Mouse (Mus musculus) hindbrain, embryonic 12.5 days (tissue): ENCODE measurements at regions not wholly inside any gene's neighbourhood (a gene's known extent, or its start where the extent isn't known, plus 50 kb on each side); places are given as distances from the start of the nearest gene placed in this dataset.

Experiments used
- ATAC-seq: fragments of 200-750 bp; cut with Nextera tagmentation; 2 replicates; pipeline ENCODE4 v1.8.0; 2017; ENCODE audit warnings: moderate TSS enrichment; ENCODE audit not compliant: low FRiP score
- H3K27ac ChIP-seq: fragments of 300-500 bp; sonication (generic); 2 replicates; pipeline ENCODE4 v1.5.1; 2016; ENCODE audit warnings: mild to moderate bottlenecking
- H3K27me3 ChIP-seq: fragments of 300-500 bp; sonication (generic); 2 replicates; pipeline ENCODE4 v1.6.1; 2016; ENCODE audit warnings: mild to moderate bottlenecking
- H3K36me3 ChIP-seq: fragments of 300-500 bp; sonication (generic); 2 replicates; pipeline ENCODE4 v1.6.1; 2016; ENCODE audit warnings: mild to moderate bottlenecking
- H3K4me1 ChIP-seq: fragments of 300-500 bp; sonication (generic); 2 replicates; pipeline ENCODE4 v1.6.1; 2016
- H3K4me2 ChIP-seq: fragments of 300-500 bp; sonication (generic); replicated peaks from 2 replicates; pipeline ENCODE4 v1.6.1; 2016; ENCODE audit warnings: mild to moderate bottlenecking
- H3K4me3 ChIP-seq: fragments of 300-500 bp; sonication (generic); 2 replicates; pipeline ENCODE4 v1.5.1; 2016; ENCODE audit warnings: mild to moderate bottlenecking
- H3K9ac ChIP-seq: fragments of 300-500 bp; sonication (generic); 2 replicates; pipeline ENCODE4 v1.6.1; 2016; ENCODE audit warnings: mild to moderate bottlenecking, moderate library complexity
- H3K9me3 ChIP-seq: fragments of 300-500 bp; sonication (generic); replicated peaks from 2 replicates; pipeline ENCODE4 v1.6.1; 2016; ENCODE audit warnings: mild to moderate bottlenecking
- WGBS: fragments of 180-500 bp; shearing (Covaris S2); methylation state at CpG from one replicate; pipeline ENCODE4 v1.1.7; 2016; 5-methylcytosine and 5-hydroxymethylcytosine counted together

GRCm38 (mm10) chr9:117967080-117967479 lies 73.2 kb upstream of the Azi2 start:
- Histone ChIP-seq H3K4me2 (no peak overlapping the region), H3K9ac (no peak overlapping the region), H3K27me3 (no peaks in the 10 kb centered on the region), H3K4me1 (no peaks in the 10 kb centered on the region), H3K27ac (no peak overlapping the region), H3K36me3 (no peaks in the 10 kb centered on the region), H3K4me3 (no peak overlapping the region), H3K9me3 (no peaks in the 10 kb centered on the region)
- 78% methylated on average over 2 of the region's 2 CpGs for WGBS
- ATAC-seq, result no peak

GRCm38 (mm10) chr9:117966326-117966989 lies 73.8 kb upstream of the Azi2 start:
- H3K4me3 ChIP-seq, result no peak overlapping the region
- H3K36me3 ChIP-seq, result no peaks in the 10 kb centered on the region
- no peaks in the 10 kb centered on the region for H3K9me3 ChIP-seq
- H3K27ac ChIP-seq, result no peak overlapping the region
- no peak overlapping the region for H3K4me2 ChIP-seq
- no peaks in the 10 kb centered on the region for H3K4me1 ChIP-seq
- WGBS, result 68% methylated on average over 10 of the region's 10 CpGs
- ATAC-seq, result no peak; the same call in 1 of the 2 replicates
- no peak overlapping the region for H3K9ac ChIP-seq
- no peaks in the 10 kb centered on the region for H3K27me3 ChIP-seq

- H3K27me3 ChIP-seq, result no peaks in the 10 kb centered on the region
- H3K4me1 ChIP-seq, result no peaks in the 10 kb centered on the region
- H3K27ac ChIP-seq, result no peak overlapping the region
- no peak overlapping the region for H3K4me2 ChIP-seq
- ATAC-seq, result no peak
- H3K9me3 ChIP-seq, result no peaks in the 10 kb centered on the region
- H3K36me3 ChIP-seq, result no peaks in the 10 kb centered on the region
- no peak overlapping the region for H3K9ac ChIP-seq
- WGBS, result 56% methylated on average over 9 of the region's 9 CpGs
- no peak overlapping the region for H3K4me3 ChIP-seq
Observed at GRCm38 (mm10) chr9:117962088-117963030, 77.9 kb upstream of the Azi2 start.

GRCm38 (mm10) chr9:117959845-117960244 lies 80.5 kb upstream of the Azi2 start:
- Histone ChIP-seq H3K4me1 (0 out of 2 replicates have a peak, but pooled peaks cover 3% of the 10 kb centered on the region), H3K4me3 (no peak overlapping the region), H3K4me2 (no peak overlapping the region), H3K27ac (no peak overlapping the region), H3K36me3 (no peaks in the 10 kb centered on the region), H3K9ac (no peak overlapping the region), H3K27me3 (no peaks in the 10 kb centered on the region), H3K9me3 (no peaks in the 10 kb centered on the region)
- 94% methylated on average over 2 of the region's 2 CpGs for WGBS
- ATAC-seq, result no peak

- Histone ChIP-seq H3K4me2 (no peak overlapping the region), H3K27me3 (no peaks in the 10 kb centered on the region), H3K36me3 (no peaks in the 10 kb centered on the region), H3K27ac (no peak overlapping the region), H3K4me1 (0 out of 2 replicates have a peak, but pooled peaks cover 3% of the 10 kb centered on the region), H3K4me3 (no peak overlapping the region), H3K9ac (no peak overlapping the region), H3K9me3 (no peaks in the 10 kb centered on the region)
- WGBS, result 73% methylated on average over 2 of the region's 2 CpGs
- ATAC-seq, result no peak
Observed at GRCm38 (mm10) chr9:117957195-117957594, 83.1 kb upstream of the Azi2 start.

- Histone ChIP-seq H3K4me1 (0 out of 2 replicates have a peak, but pooled peaks cover 3% of the 10 kb centered on the region), H3K27me3 (no peaks in the 10 kb centered on the region), H3K4me3 (no peak overlapping the region), H3K9me3 (no peaks in the 10 kb centered on the region), H3K36me3 (no peaks in the 10 kb centered on the region), H3K9ac (no peak overlapping the region), H3K4me2 (no peak overlapping the region), H3K27ac (no peak overlapping the region)
- ATAC-seq, result no peak
- WGBS, result 41% methylated on average over 2 of the region's 2 CpGs
Observed at GRCm38 (mm10) chr9:117956691-117957090, 83.6 kb upstream of the Azi2 start.

GRCm38 (mm10) chr9:117927466-117927847 lies 112.8 kb upstream of the Azi2 start:
- H3K9me3 ChIP-seq, result no peaks in the 10 kb centered on the region
- 87% methylated on average over 7 of the region's 7 CpGs for WGBS

GRCm38 (mm10) chr9:117926700-117927465 lies 113.4 kb upstream of the Azi2 start:
- H3K9ac ChIP-seq, result no peak overlapping the region
- ATAC-seq, result no peak
- 79% methylated on average over 5 of the region's 5 CpGs for WGBS
- H3K9me3 ChIP-seq, result no peaks in the 10 kb centered on the region
- no peak overlapping the region for H3K27ac ChIP-seq
- H3K4me2 ChIP-seq, result no peak overlapping the region
- H3K4me3 ChIP-seq, result no peak overlapping the region
- no peaks in the 10 kb centered on the region for H3K36me3 ChIP-seq
- no peaks in the 10 kb centered on the region for H3K4me1 ChIP-seq
- no peaks in the 10 kb centered on the region for H3K27me3 ChIP-seq

More at GRCm38 (mm10) chr9:117927466-117927847, 112.8 kb upstream of the Azi2 start:
- Histone ChIP-seq H3K4me3 (no peak overlapping the region), H3K36me3 (no peaks in the 10 kb centered on the region), H3K9ac (no peak overlapping the region), H3K27ac (no peak overlapping the region), H3K4me1 (no peaks in the 10 kb centered on the region), H3K27me3 (no peaks in the 10 kb centered on the region), H3K4me2 (no peak overlapping the region)
- ATAC-seq, result no peak

- Histone ChIP-seq H3K4me1 (no peaks in the 10 kb centered on the region), H3K27ac (no peak overlapping the region), H3K27me3 (no peaks in the 10 kb centered on the region), H3K9me3 (no peaks in the 10 kb centered on the region), H3K4me2 (no peak overlapping the region), H3K36me3 (no peaks in the 10 kb centered on the region), H3K9ac (no peak overlapping the region), H3K4me3 (no peak overlapping the region)
- 68% methylated on average over 4 of the region's 4 CpGs for WGBS
- no peak for ATAC-seq
Observed at GRCm38 (mm10) chr9:117922992-117923391, 117.3 kb upstream of the Azi2 start.

DNA sequence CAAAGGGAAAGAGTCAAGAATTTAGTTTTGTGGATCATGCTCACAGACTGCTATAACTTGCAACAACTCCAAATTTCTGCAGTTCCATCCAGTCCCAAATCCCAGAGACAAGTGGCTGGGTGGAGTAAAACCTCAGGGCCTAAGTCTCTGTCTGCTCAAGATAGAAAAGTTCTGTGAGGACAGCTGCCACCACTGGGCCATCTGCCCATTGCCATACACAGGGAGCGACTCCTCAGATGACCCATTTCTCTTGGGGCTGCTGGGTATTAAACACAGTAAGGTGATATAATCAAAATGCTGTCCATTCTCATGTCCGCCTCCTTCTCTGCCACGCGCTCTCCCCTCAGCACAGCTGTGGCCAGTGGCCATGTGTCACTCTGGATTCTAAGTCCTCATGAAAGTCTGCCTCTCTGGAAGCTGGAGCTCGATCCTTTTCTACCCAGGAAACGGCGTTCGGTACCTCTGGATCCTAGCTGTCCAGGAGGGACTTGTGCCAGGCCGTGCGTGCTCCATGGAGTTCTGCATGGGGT lies 132.3 kb upstream of the Azi2 start:
- Histone ChIP-seq H3K4me1 (no peaks in the 10 kb centered on the region), H3K27me3 (no peaks in the 10 kb centered on the region), H3K9ac (no peak overlapping the region), H3K9me3 (peaks cover 8% of the 10 kb centered on the region; the same call in 1 of the 2 replicates), H3K36me3 (no peaks in the 10 kb centered on the region), H3K4me3 (no peak overlapping the region), H3K4me2 (no peak overlapping the region), H3K27ac (no peak overlapping the region)
- 92% methylated on average over 10 of the region's 10 CpGs for WGBS
- ATAC-seq, result no peak

DNA sequence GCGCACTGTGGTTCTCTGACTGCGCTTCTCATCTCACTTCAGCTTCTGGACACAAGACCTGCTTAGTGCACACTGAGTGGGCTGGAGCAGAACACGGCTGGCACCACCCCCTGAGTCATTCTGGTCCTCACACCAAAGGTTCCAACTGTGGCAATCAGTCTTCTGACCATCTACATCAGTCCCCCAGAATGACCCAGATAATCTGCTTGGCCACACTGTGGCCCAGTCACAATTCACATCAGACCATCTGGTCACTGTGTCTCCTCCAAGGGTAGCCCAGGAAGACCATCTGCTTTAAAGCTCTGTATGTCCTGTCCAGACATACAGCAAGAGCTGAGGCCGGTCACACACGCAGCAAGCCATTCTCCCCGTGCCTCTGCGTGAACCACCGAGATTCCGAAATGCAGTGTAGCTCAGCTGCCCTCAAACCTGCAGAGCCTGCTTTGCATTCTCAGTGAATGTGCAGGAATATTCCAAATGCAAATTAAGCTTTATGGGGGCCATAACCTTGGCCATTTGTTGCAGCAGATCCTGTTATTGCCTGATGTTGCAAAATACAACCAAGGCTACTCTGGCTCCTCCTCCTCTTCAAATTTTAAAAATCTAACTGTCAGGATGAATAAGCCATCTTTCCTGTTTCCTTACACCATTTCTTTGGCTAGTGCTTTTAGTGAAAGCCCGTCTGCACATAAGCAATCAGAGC lies 135.1 kb upstream of the Azi2 start:
- Histone ChIP-seq H3K4me3 (no peak overlapping the region), H3K9me3 (peaks cover 7% of the 10 kb centered on the region; the same call in 1 of the 2 replicates), H3K4me2 (no peak overlapping the region), H3K4me1 (no peaks in the 10 kb centered on the region), H3K27ac (no peak overlapping the region), H3K9ac (no peak overlapping the region), H3K36me3 (no peaks in the 10 kb centered on the region), H3K27me3 (no peaks in the 10 kb centered on the region)
- ATAC-seq, result no peak
- 88% methylated on average over 10 of the region's 10 CpGs for WGBS
